Mouse (Mus musculus): ENCODE measurements around the gene Fat4. TPM values are rescaled to one million over a fixed set of nuclear protein-coding genes. Genes with fewer than 3 reads are reported as not detected.

The Fat4 gene
- polyA plus RNA-seq, 1 experiment from 2014 or later, result 14.6 TPM

- WGBS, result 19% methylated on average over 5 of the region's 5 CpGs
- DNase-seq (peak; percentile 52), ATAC-seq (ENCODE audit: low FRiP score, low TSS enrichment) (peak; percentile 35; the same call in 1 of the 2 replicates)
- no peak overlapping the region for H3K4me3 ChIP-seq (replicated peaks; ENCODE audit: low read depth, low read length)
- peaks cover 21% of the 10 kb centered on the region for H3K4me1 ChIP-seq (ENCODE audit: control insufficient read depth, insufficient read depth, low read length)
- no peaks in the 10 kb centered on the region for H3K27me3 ChIP-seq (ENCODE audit: control insufficient read depth, insufficient read depth, low read length)
- H3K27ac ChIP-seq (replicated peaks; ENCODE audit: low read depth, low read length), result no peak overlapping the region
- H3K9ac ChIP-seq (replicated peaks; ENCODE audit: low read length), result no peak overlapping the region
- no peaks in the 10 kb centered on the region for H3K9me3 ChIP-seq (ENCODE audit: control insufficient read depth, low read length)
- H3K36me3 ChIP-seq (ENCODE audit: control insufficient read depth, insufficient read depth, low read length), result no peaks in the 10 kb centered on the region
- no peak overlapping the region; the same call in 1 of the 2 replicates for H3K4me2 ChIP-seq (ENCODE audit: low read length)
These were observed 26.2 kb downstream of the Fat4 start for GRCm38 (mm10) chr3:38912768-38913487.

- peak; percentile 35; the same call in 1 of the 2 replicates for ATAC-seq (ENCODE audit: low FRiP score, low TSS enrichment)
- Histone ChIP-seq H3K27ac (replicated peaks; ENCODE audit: low read depth, low read length) (no peak overlapping the region), H3K27me3 (ENCODE audit: control insufficient read depth, insufficient read depth, low read length) (no peaks in the 10 kb centered on the region), H3K4me3 (replicated peaks; ENCODE audit: low read depth, low read length) (no peak overlapping the region), H3K9ac (replicated peaks; ENCODE audit: low read length) (no peak overlapping the region), H3K36me3 (ENCODE audit: control insufficient read depth, insufficient read depth, low read length) (no peaks in the 10 kb centered on the region), H3K4me2 (ENCODE audit: low read length) (no peak overlapping the region; the same call in 1 of the 2 replicates), H3K9me3 (ENCODE audit: control insufficient read depth, low read length) (no peaks in the 10 kb centered on the region), H3K4me1 (ENCODE audit: control insufficient read depth, insufficient read depth, low read length) (peaks cover 14% of the 10 kb centered on the region)
- no peak for DNase-seq
- 22% methylated on average over 11 of the region's 11 CpGs for WGBS
These were observed 26.9 kb downstream of the Fat4 start for GRCm38 (mm10) chr3:38913488-38914105.

- no peak overlapping the region for H3K9ac ChIP-seq (replicated peaks; ENCODE audit: low read length)
- 0 out of 2 replicates have a peak, but pooled peaks cover 4% of the 10 kb centered on the region for H3K4me1 ChIP-seq (ENCODE audit: control insufficient read depth, insufficient read depth, low read length)
- no peak overlapping the region for H3K4me3 ChIP-seq (replicated peaks; ENCODE audit: low read depth, low read length)
- WGBS, result 57% methylated on average over 2 of the region's 2 CpGs
- no peaks in the 10 kb centered on the region for H3K9me3 ChIP-seq (ENCODE audit: control insufficient read depth, low read length)
- no peak for DNase-seq
- H3K27me3 ChIP-seq (ENCODE audit: control insufficient read depth, insufficient read depth, low read length), result no peaks in the 10 kb centered on the region
- no peak overlapping the region for H3K4me2 ChIP-seq (ENCODE audit: low read length)
- no peak for ATAC-seq (ENCODE audit: low FRiP score, low TSS enrichment)
- H3K36me3 ChIP-seq (ENCODE audit: control insufficient read depth, insufficient read depth, low read length), result no peaks in the 10 kb centered on the region
- no peak overlapping the region for H3K27ac ChIP-seq (replicated peaks; ENCODE audit: low read depth, low read length)
These were observed 32.2 kb downstream of the Fat4 start for GRCm38 (mm10) chr3:38918926-38919325.

- H3K27ac ChIP-seq (replicated peaks; ENCODE audit: low read depth, low read length), result no peak overlapping the region
- DNase-seq (no peak), ATAC-seq (ENCODE audit: low FRiP score, low TSS enrichment) (no peak)
- no peak overlapping the region for H3K9ac ChIP-seq (replicated peaks; ENCODE audit: low read length)
- 0 out of 2 replicates have a peak, but pooled peaks cover 4% of the 10 kb centered on the region for H3K4me1 ChIP-seq (ENCODE audit: control insufficient read depth, insufficient read depth, low read length)
- no peaks in the 10 kb centered on the region for H3K36me3 ChIP-seq (ENCODE audit: control insufficient read depth, insufficient read depth, low read length)
- no peak overlapping the region for H3K4me2 ChIP-seq (ENCODE audit: low read length)
- no peak overlapping the region for H3K4me3 ChIP-seq (replicated peaks; ENCODE audit: low read depth, low read length)
- no peaks in the 10 kb centered on the region for H3K27me3 ChIP-seq (ENCODE audit: control insufficient read depth, insufficient read depth, low read length)
- no peaks in the 10 kb centered on the region for H3K9me3 ChIP-seq (ENCODE audit: control insufficient read depth, low read length)
- WGBS, result 78% methylated on average over 2 of the region's 2 CpGs
These were observed 34.3 kb downstream of the Fat4 start for GRCm38 (mm10) chr3:38921031-38921430.

- ATAC-seq (ENCODE audit: low FRiP score, low TSS enrichment), result no peak
- Histone ChIP-seq H3K27ac (replicated peaks; ENCODE audit: low read depth, low read length) (no peak overlapping the region), H3K36me3 (ENCODE audit: control insufficient read depth, insufficient read depth, low read length) (no peaks in the 10 kb centered on the region), H3K9me3 (ENCODE audit: control insufficient read depth, low read length) (no peaks in the 10 kb centered on the region), H3K4me2 (ENCODE audit: low read length) (no peak overlapping the region), H3K27me3 (ENCODE audit: control insufficient read depth, insufficient read depth, low read length) (no peaks in the 10 kb centered on the region), H3K4me1 (ENCODE audit: control insufficient read depth, insufficient read depth, low read length) (0 out of 2 replicates have a peak, but pooled peaks cover 4% of the 10 kb centered on the region), H3K4me3 (replicated peaks; ENCODE audit: low read depth, low read length) (no peak overlapping the region), H3K9ac (replicated peaks; ENCODE audit: low read length) (no peak overlapping the region)
- WGBS, result 71% methylated on average over 7 of the region's 7 CpGs
- DNase-seq, result no peak
These were observed 36.5 kb downstream of the Fat4 start for GRCm38 (mm10) chr3:38923251-38923686.

GRCm38 (mm10) chr3:38928076-38928686 is 41.4 kb downstream of the Fat4 start:
- H3K9ac ChIP-seq (replicated peaks; ENCODE audit: low read length), result no peak overlapping the region
- 0 out of 2 replicates have a peak, but pooled peaks cover under 1% of the 10 kb centered on the region for H3K4me1 ChIP-seq (ENCODE audit: control insufficient read depth, insufficient read depth, low read length)
- H3K36me3 ChIP-seq (ENCODE audit: control insufficient read depth, insufficient read depth, low read length), result no peaks in the 10 kb centered on the region
- DNase-seq (no peak), ATAC-seq (ENCODE audit: low FRiP score, low TSS enrichment) (no peak)
- H3K27ac ChIP-seq (replicated peaks; ENCODE audit: low read depth, low read length), result 0 out of 2 replicates have a peak overlapping the region, but pooled peaks have one; percentile 26
- WGBS, result 83% methylated on average over 4 of the region's 4 CpGs
- H3K9me3 ChIP-seq (ENCODE audit: control insufficient read depth, low read length), result no peaks in the 10 kb centered on the region
- H3K4me2 ChIP-seq (ENCODE audit: low read length), result no peak overlapping the region
- H3K27me3 ChIP-seq (ENCODE audit: control insufficient read depth, insufficient read depth, low read length), result no peaks in the 10 kb centered on the region
- no peak overlapping the region for H3K4me3 ChIP-seq (replicated peaks; ENCODE audit: low read depth, low read length)

GRCm38 (mm10) chr3:38928751-38929150 is 42.0 kb downstream of the Fat4 start:
- H3K27ac ChIP-seq (replicated peaks; ENCODE audit: low read depth, low read length), result no peak overlapping the region
- DNase-seq (no peak), ATAC-seq (ENCODE audit: low FRiP score, low TSS enrichment) (no peak)
- no peak overlapping the region for H3K9ac ChIP-seq (replicated peaks; ENCODE audit: low read length)
- no peak overlapping the region for H3K4me3 ChIP-seq (replicated peaks; ENCODE audit: low read depth, low read length)
- no peaks in the 10 kb centered on the region for H3K36me3 ChIP-seq (ENCODE audit: control insufficient read depth, insufficient read depth, low read length)
- no peaks in the 10 kb centered on the region for H3K9me3 ChIP-seq (ENCODE audit: control insufficient read depth, low read length)
- 84% methylated on average over 3 of the region's 3 CpGs for WGBS
- no peak overlapping the region for H3K4me2 ChIP-seq (ENCODE audit: low read length)
- H3K27me3 ChIP-seq (ENCODE audit: control insufficient read depth, insufficient read depth, low read length), result no peaks in the 10 kb centered on the region
- no peaks in the 10 kb centered on the region for H3K4me1 ChIP-seq (ENCODE audit: control insufficient read depth, insufficient read depth, low read length)

- no peaks in the 10 kb centered on the region for H3K27me3 ChIP-seq (ENCODE audit: control insufficient read depth, insufficient read depth, low read length)
- no peak overlapping the region for H3K4me2 ChIP-seq (ENCODE audit: low read length)
- H3K36me3 ChIP-seq (ENCODE audit: control insufficient read depth, insufficient read depth, low read length), result no peaks in the 10 kb centered on the region
- 38% methylated on average over 7 of the region's 7 CpGs for WGBS
- DNase-seq (peak; percentile 77), ATAC-seq (ENCODE audit: low FRiP score, low TSS enrichment) (peak; percentile 46; the same call in 1 of the 2 replicates)
- no peak overlapping the region for H3K9ac ChIP-seq (replicated peaks; ENCODE audit: low read length)
- H3K9me3 ChIP-seq (ENCODE audit: control insufficient read depth, low read length), result no peaks in the 10 kb centered on the region
- no peak overlapping the region for H3K4me3 ChIP-seq (replicated peaks; ENCODE audit: low read depth, low read length)
- peaks cover 15% of the 10 kb centered on the region for H3K4me1 ChIP-seq (ENCODE audit: control insufficient read depth, insufficient read depth, low read length)
- no peak overlapping the region for H3K27ac ChIP-seq (replicated peaks; ENCODE audit: low read depth, low read length)
These were observed 48.0 kb downstream of the Fat4 start for GRCm38 (mm10) chr3:38934780-38935179.
